Mouse (Mus musculus): ENCODE data around the gene Tbccd1. TPM values are rescaled to one million over a fixed set of nuclear protein-coding genes. Genes with fewer than 3 reads are reported as not detected.

Tbccd1 gene
- polyA plus RNA-seq, 1 experiment from 2014 or later = 24.0 TPM

DNA sequence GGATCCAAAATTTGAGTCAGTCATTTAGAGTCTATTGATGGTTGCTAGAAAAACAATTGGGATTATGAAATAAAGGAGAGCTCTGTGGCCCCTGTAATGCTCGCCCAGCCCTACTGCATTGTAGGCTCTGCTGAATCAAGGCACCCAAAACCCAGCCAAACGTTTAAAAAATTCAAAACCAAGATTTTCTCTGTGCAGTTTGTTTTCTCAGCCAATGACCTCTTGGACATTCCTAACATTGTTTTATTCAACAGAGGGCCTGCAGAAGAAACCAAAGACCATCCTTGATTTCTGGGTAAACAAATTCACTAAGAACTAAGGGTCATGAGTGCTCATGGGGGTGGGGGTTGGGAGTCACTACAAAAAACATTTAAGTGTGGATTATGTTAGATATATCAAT, 46.0 kb downstream of the Tbccd1 start, which contains the start of gene Crygs:
TSS of gene Crygs (minus strand) at position 101 of the 400 bp plus-strand sequence.
- DNase-seq (no peak), ATAC-seq (ENCODE audit: low read depth) (no peak)
- H3K36me3 ChIP-seq = peaks cover 27% of the 10 kb centered on the region
- no peak within 1 kb of the TSS for H3K4me2 ChIP-seq
- no peaks in the 10 kb centered on the region for H3K4me1 ChIP-seq (replicated peaks)
- H3K4me3 ChIP-seq (replicated peaks) = no peak within 1 kb of the TSS
- H3K9me3 ChIP-seq (replicated peaks) = no peaks in the 10 kb centered on the region
- no peak within 1 kb of the TSS for H3K9ac ChIP-seq
- 0 out of 2 replicates have a peak, but pooled peaks cover 5% of the 10 kb centered on the region for H3K27me3 ChIP-seq
- H3K27ac ChIP-seq = no peak within 1 kb of the TSS
- WGBS (ENCODE audit: insufficient replicate concordance) = 58% methylated on average over 2 of the region's 2 CpGs

DNA sequence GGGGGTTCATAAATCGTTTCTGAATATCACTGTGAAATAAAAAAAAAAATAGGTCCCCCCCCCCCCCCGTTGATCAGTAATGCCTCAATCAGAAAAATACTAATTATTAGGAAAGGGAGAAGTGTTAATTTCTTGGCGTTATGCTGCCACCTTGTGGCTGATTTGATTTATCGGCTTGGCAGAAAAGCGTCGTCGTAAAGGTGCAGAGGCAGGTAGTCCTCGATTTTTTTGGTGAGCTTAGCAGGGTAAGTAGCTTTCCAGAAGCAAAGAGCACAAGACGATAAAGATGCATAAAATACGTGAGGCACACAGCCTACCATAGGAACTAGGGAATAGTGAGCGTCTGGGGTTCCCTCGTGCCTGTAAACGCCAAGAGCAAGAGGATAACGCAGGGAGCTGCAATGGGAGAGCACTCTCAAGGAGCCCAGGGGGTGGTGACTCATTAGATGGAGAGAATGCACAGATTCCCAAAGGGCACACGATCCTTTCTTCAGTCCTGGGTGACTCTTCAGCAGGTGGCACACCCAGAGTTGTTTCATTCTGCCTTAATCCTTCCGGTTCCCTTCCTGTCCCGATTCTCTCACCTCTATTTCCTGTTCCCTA, 49.9 kb downstream of the Tbccd1 start:
- Histone ChIP-seq H3K9me3 (replicated peaks) (no peaks in the 10 kb centered on the region), H3K27ac (no peak overlapping the region), H3K4me1 (replicated peaks) (no peaks in the 10 kb centered on the region), H3K4me3 (replicated peaks) (no peak overlapping the region), H3K4me2 (no peak overlapping the region; the same call in 1 of the 2 replicates), H3K36me3 (no peaks in the 10 kb centered on the region), H3K27me3 (0 out of 2 replicates have a peak, but pooled peaks cover 5% of the 10 kb centered on the region), H3K9ac (no peak overlapping the region)
- DNase-seq (peak; percentile 11), ATAC-seq (ENCODE audit: low read depth) (no peak)
- WGBS (ENCODE audit: insufficient replicate concordance) = 9% methylated on average over 17 of the region's 17 CpGs

- Histone ChIP-seq H3K36me3 (no peaks in the 10 kb centered on the region), H3K9me3 (replicated peaks) (no peaks in the 10 kb centered on the region), H3K4me2 (no peak overlapping the region), H3K27me3 (no peaks in the 10 kb centered on the region), H3K4me3 (replicated peaks) (no peak overlapping the region), H3K9ac (no peak overlapping the region), H3K4me1 (replicated peaks) (no peaks in the 10 kb centered on the region), H3K27ac (no peak overlapping the region)
- WGBS (ENCODE audit: insufficient replicate concordance) = 65% methylated on average over 7 of the region's 7 CpGs
- ATAC-seq (ENCODE audit: low read depth) (no peak), DNase-seq (no peak)
These were observed 54.7 kb downstream of the Tbccd1 start for GRCm38 (mm10) chr16:22802786-22803185.

DNA sequence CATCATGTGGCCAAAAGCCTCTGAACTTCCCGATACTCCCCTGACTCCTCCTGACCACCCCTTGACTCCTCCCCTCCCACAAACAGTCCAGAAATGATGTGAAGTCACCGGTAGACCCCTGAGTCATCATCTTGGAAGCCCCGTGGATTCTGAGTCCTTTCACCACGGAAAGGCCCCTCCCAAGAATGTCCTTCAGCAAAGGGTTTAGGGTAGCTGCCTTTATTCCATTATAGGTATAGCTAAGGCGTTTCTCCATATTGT, 56.7 kb downstream of the Tbccd1 start:
- 48% methylated on average over 5 of the region's 5 CpGs for WGBS (ENCODE audit: insufficient replicate concordance)
- no peak overlapping the region for H3K4me3 ChIP-seq (replicated peaks)
- no peaks in the 10 kb centered on the region for H3K27me3 ChIP-seq
- ATAC-seq (ENCODE audit: low read depth) = no peak
- no peak for DNase-seq
- H3K9me3 ChIP-seq (replicated peaks) = no peaks in the 10 kb centered on the region
- no peaks in the 10 kb centered on the region for H3K36me3 ChIP-seq
- H3K4me1 ChIP-seq (replicated peaks) = no peaks in the 10 kb centered on the region
- no peak overlapping the region for H3K27ac ChIP-seq
- H3K9ac ChIP-seq = no peak overlapping the region
- H3K4me2 ChIP-seq = no peak overlapping the region

DNA sequence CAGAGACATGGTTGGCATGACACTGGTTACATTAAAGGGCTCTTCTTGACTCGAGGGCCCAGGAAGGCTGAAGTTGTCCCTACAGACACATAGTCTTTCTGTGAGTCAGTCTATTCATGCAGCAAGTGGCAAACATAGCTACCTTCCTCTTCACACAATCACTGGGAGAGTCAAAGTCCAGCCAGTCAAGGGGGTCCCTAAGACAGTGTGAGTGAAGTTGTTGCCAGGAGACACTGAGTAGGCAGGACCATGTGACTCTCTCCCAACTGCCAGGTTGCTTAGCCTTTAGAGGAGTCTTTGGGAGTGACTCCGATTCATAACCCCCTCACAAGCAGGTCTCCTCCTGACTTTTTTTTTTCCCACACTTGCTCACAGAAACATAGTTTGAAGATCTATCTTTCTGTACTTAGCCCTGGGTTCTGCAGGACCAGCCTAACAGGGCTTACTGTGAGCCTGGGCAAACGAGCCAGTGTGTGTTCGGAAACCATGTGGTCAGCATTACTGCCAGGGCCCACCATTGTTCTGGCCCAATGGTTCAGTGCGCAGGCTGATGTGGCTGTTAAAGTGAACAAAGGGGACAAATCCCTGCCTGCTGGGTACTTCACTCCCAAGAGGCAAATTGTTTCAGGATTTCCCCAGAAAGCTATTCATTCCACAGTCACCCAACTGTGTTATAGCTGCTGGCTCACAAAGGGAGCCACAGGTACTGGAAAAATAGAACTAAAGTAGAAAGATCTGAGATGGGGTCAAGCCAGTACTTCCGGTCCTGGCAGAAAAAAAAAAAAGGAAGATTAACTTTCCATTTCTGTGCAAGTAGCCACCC, 57.2 kb downstream of the Tbccd1 start:
- Histone ChIP-seq H3K36me3 (no peaks in the 10 kb centered on the region), H3K4me1 (replicated peaks) (no peaks in the 10 kb centered on the region), H3K4me3 (replicated peaks) (no peak overlapping the region), H3K4me2 (no peak overlapping the region), H3K9ac (no peak overlapping the region), H3K27me3 (no peaks in the 10 kb centered on the region), H3K9me3 (replicated peaks) (no peaks in the 10 kb centered on the region), H3K27ac (no peak overlapping the region)
- ATAC-seq (ENCODE audit: low read depth) (no peak), DNase-seq (no peak)
- 60% methylated on average over 6 of the region's 6 CpGs for WGBS (ENCODE audit: insufficient replicate concordance)

- Histone ChIP-seq H3K9me3 (replicated peaks) (no peaks in the 10 kb centered on the region), H3K4me2 (no peak overlapping the region), H3K27me3 (no peaks in the 10 kb centered on the region), H3K9ac (no peak overlapping the region), H3K4me1 (replicated peaks) (no peaks in the 10 kb centered on the region), H3K36me3 (no peaks in the 10 kb centered on the region), H3K27ac (no peak overlapping the region), H3K4me3 (replicated peaks) (no peak overlapping the region)
- DNase-seq (no peak), ATAC-seq (ENCODE audit: low read depth) (no peak)
- WGBS (ENCODE audit: insufficient replicate concordance) = 45% methylated on average over 3 of the region's 3 CpGs
These were observed 58.9 kb downstream of the Tbccd1 start for GRCm38 (mm10) chr16:22798520-22798919.

GRCm38 (mm10) chr16:22797521-22797920, 59.9 kb downstream of the Tbccd1 start:
- Histone ChIP-seq H3K4me2 (no peak overlapping the region), H3K27ac (no peak overlapping the region), H3K36me3 (no peaks in the 10 kb centered on the region), H3K4me3 (replicated peaks) (no peak overlapping the region), H3K4me1 (replicated peaks) (no peaks in the 10 kb centered on the region), H3K9me3 (replicated peaks) (no peaks in the 10 kb centered on the region), H3K9ac (no peak overlapping the region), H3K27me3 (no peaks in the 10 kb centered on the region)
- no peak for ATAC-seq (ENCODE audit: low read depth)
- DNase-seq = no peak
- 56% methylated on average over 5 of the region's 5 CpGs for WGBS (ENCODE audit: insufficient replicate concordance)

- 74% methylated on average over 3 of the region's 3 CpGs for WGBS (ENCODE audit: insufficient replicate concordance)
- Histone ChIP-seq H3K4me2 (no peak overlapping the region), H3K9ac (no peak overlapping the region), H3K36me3 (no peaks in the 10 kb centered on the region), H3K27me3 (no peaks in the 10 kb centered on the region), H3K4me3 (replicated peaks) (no peak overlapping the region), H3K4me1 (replicated peaks) (no peaks in the 10 kb centered on the region), H3K27ac (no peak overlapping the region), H3K9me3 (replicated peaks) (no peaks in the 10 kb centered on the region)
- no peak for ATAC-seq (ENCODE audit: low read depth)
- DNase-seq = no peak
These were observed 62.0 kb downstream of the Tbccd1 start for GRCm38 (mm10) chr16:22795497-22795896.

DNA sequence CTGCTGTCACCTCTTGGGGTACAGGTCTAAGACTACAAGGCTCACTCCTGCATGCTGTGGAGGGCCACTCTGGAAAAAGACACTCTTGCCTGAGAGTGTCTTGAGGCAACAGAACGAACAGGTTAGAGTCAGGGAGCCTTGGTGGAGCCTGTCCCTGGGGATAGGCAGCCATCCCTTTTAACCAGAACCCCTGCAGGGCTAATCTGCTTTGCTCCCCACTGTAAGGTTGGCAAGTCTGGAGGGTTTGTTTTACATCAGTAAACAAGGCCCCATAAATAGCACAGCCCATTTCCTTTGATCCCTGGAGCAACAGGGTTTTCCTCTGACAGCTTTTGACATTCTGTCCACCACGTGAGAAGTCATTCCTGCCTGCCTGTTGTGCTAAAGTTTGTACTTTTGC, 66.2 kb downstream of the Tbccd1 start:
- Histone ChIP-seq H3K27ac (no peak overlapping the region), H3K4me1 (replicated peaks) (no peaks in the 10 kb centered on the region), H3K27me3 (no peaks in the 10 kb centered on the region), H3K4me3 (replicated peaks) (no peak overlapping the region), H3K9ac (no peak overlapping the region), H3K4me2 (no peak overlapping the region), H3K36me3 (no peaks in the 10 kb centered on the region), H3K9me3 (replicated peaks) (no peaks in the 10 kb centered on the region)
- WGBS (ENCODE audit: insufficient replicate concordance) = 26% methylated on average over 2 of the region's 2 CpGs
- no peak for DNase-seq
- ATAC-seq (ENCODE audit: low read depth) = no peak

GRCm38 (mm10) chr16:22789908-22790367, 67.5 kb downstream of the Tbccd1 start:
- DNase-seq = no peak
- H3K27me3 ChIP-seq = no peaks in the 10 kb centered on the region
- H3K36me3 ChIP-seq = no peaks in the 10 kb centered on the region
- no peak overlapping the region for H3K27ac ChIP-seq
- no peak overlapping the region for H3K9ac ChIP-seq
- WGBS (ENCODE audit: insufficient replicate concordance) = 45% methylated on average over 10 of the region's 10 CpGs
- H3K4me1 ChIP-seq (replicated peaks) = no peaks in the 10 kb centered on the region
- H3K4me2 ChIP-seq = no peak overlapping the region
- no peaks in the 10 kb centered on the region for H3K9me3 ChIP-seq (replicated peaks)
- ATAC-seq (ENCODE audit: low read depth) = no peak
- no peak overlapping the region for H3K4me3 ChIP-seq (replicated peaks)

- ATAC-seq (ENCODE audit: low read depth) = no peak
- no peak overlapping the region for H3K4me2 ChIP-seq
- H3K9me3 ChIP-seq (replicated peaks) = no peaks in the 10 kb centered on the region
- H3K27ac ChIP-seq = no peak overlapping the region
- WGBS (ENCODE audit: insufficient replicate concordance) = 53% methylated on average over 5 of the region's 5 CpGs
- H3K9ac ChIP-seq = no peak overlapping the region
- H3K4me3 ChIP-seq (replicated peaks) = no peak overlapping the region
- no peaks in the 10 kb centered on the region for H3K27me3 ChIP-seq
- DNase-seq = no peak
- H3K4me1 ChIP-seq (replicated peaks) = no peaks in the 10 kb centered on the region
- H3K36me3 ChIP-seq = no peaks in the 10 kb centered on the region
These were observed 74.8 kb downstream of the Tbccd1 start for GRCm38 (mm10) chr16:22782686-22783085.
